Mouse (Mus musculus): ENCODE results near the gene Kcnh4.

DNA sequence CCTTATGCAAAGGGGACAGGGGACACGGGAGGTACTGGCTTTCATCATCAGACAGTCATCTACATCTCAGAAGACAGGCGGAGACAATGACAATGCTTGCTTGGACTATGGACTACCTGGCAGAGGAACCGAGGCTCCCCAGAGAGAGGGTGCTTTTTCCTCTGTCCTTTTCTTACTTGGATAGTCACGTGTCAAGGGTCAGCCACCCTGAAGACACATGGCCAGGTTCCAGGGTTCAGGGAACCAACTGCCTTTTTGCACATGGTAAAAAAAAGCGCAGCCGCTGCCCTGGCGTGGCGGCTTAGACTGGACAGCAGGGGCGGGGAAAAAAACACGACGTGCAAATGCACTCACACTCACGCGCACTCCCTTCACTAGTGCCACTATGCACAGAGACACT is 22.8 kb upstream of the Kcnh4 start:
- TF ChIP-seq CTCF (IDR thresholded peaks at IDR 0.05; ENCODE audit: extremely low read depth, insufficient read depth, low read length) = no peak
- no peak for TF ChIP-seq POLR2A (IDR thresholded peaks at IDR 0.05; ENCODE audit: extremely low read depth, insufficient read depth, low read length)

Measured in cortical plate, adult 2 months (tissue).